Mouse (Mus musculus): ENCODE data around the gene Ovol2.

- TF ChIP-seq CTCF (IDR thresholded peaks at IDR 0.05; ENCODE audit: low read depth, low read length) (no peak), POLR2A (IDR thresholded peaks at IDR 0.05; ENCODE audit: borderline replicate concordance, low read depth, low read length) (no peak)
Measured at GRCm38 (mm10) chr2:144281417-144281816, 50.5 kb downstream of the Ovol2 start.

Measured in bone marrow macrophage, adult 2 months (primary cell).